Mouse (Mus musculus) kidney, adult 10 weeks (tissue): ENCODE data around the gene Psmd4. TPM values are rescaled to one million over a fixed set of nuclear protein-coding genes. Genes with fewer than 3 reads are reported as not detected.

Experiments used
- polyA plus RNA-seq: library from polyadenylated mRNA; stranded (reverse); fragments of 350-450 nt; fragmentation: Illumina TruSeq; extraction: RNeasy Lipid Tissue Mini Kit (QIAGEN cat#74804); gene quantifications from one replicate; pipeline ENCODE4 v1.2.3, GENCODE M21; 2014; ENCODE audit warnings: low read depth, low replicate concordance

The Psmd4 gene
- 10.2 TPM for polyA plus RNA-seq

DNA sequence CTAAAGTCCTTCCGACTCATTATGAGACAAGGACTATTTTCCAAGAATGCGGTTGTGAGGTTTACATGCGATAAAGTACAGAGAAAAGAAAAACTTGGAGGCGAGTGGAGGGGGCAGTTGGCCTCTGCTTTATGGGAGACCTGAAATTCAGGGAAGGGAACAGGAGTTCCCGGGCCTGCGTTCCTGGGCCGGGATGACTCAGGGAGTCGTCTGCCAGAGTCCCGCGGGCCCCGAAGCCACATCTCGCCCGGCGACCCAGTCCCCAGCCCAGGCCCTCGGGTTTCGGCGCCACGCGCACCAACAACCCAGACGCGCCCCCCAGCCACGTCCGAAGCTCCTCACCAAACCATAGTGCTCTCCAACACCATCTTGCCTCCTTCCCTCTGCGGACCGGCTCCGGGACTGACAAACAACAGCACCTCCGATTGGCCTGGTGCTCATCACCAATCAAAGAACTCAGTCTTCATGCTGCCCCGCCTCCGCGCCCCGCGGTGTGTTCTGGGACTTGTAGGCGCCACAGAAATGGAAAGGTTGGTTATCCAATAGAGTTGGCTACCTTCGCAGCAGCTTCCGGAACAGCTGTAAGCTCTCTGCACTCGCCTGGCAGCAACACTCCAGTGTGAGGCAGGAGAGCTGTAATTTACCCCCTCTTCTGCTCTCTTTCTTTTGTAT is at the start of gene Psmd4:
Psmd4 (minus strand) TSS at position 449 of the 672 bp plus-strand sequence.

DNA sequence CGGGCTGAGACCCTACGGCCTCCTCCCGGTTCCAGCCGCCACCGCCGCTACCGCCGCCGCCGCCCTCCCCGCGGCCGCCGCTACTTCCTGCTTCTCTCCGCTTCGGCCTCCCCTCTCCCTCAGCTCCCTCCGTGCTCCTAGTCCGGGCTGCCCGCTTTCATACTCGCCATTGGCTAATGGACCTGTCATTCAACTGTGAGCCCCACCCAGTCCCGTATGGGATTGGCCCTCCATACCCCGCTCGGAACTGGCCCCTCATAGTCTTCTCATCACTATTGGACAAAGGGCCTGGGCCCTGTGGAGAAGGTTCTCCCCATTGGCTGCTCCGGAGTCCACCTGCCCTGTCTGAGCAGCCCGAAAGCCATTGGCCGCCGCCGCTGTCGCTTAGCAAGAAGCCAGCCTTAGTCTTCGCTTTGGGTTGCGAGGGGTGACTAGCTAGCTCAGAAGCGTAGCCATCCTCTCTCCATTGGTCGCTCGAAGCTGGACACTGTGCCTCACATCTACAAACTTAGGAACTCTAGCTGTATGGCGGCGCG is 27.0 kb downstream of the Psmd4 start, which contains the start of gene Zfp687:
Zfp687 (minus strand) TSS at position 112 of the 536 bp plus-strand sequence.

Other genes with a start within 250 kb of the Psmd4 start
- gene Pogz, start 205.0 kb downstream of the Psmd4 start, polyA plus RNA-seq: 12.7 TPM
- gene Psmb4, start 155.7 kb downstream of the Psmd4 start, polyA plus RNA-seq: 60.7 TPM
- 26.1 TPM for gene Selenbp1, start 109.6 kb downstream of the Psmd4 start, polyA plus RNA-seq
- 11.1 TPM for gene Rfx5, start 88.5 kb downstream of the Psmd4 start, polyA plus RNA-seq
- 15.3 TPM for gene Pi4kb, start 67.9 kb downstream of the Psmd4 start, polyA plus RNA-seq
- gene Zfp687, start 27.2 kb downstream of the Psmd4 start, polyA plus RNA-seq: 4.6 TPM
- 10.8 TPM for gene Pip5k1a, start 64.3 kb upstream of the Psmd4 start, polyA plus RNA-seq
- gene Vps72, start 68.4 kb upstream of the Psmd4 start, polyA plus RNA-seq: 6.6 TPM
- not detected for gene Tmod4, start 81.9 kb upstream of the Psmd4 start, polyA plus RNA-seq
- gene Scnm1, start 91.4 kb upstream of the Psmd4 start, polyA plus RNA-seq: 15.0 TPM
- gene Lysmd1, start 91.5 kb upstream of the Psmd4 start, polyA plus RNA-seq: 2.8 TPM
- gene Tnfaip8l2, start 99.7 kb upstream of the Psmd4 start, polyA plus RNA-seq: not detected
- gene Sema6c, start 117.8 kb upstream of the Psmd4 start, polyA plus RNA-seq: 0.28 TPM
- gene Gabpb2, start 175.3 kb upstream of the Psmd4 start, polyA plus RNA-seq: 22.5 TPM
- gene Cdc42se1, start 186.1 kb upstream of the Psmd4 start, polyA plus RNA-seq: 17.8 TPM
- gene Mllt11, start 189.6 kb upstream of the Psmd4 start, polyA plus RNA-seq: 28.7 TPM
- gene Gm128, start 199.0 kb upstream of the Psmd4 start, polyA plus RNA-seq: 0.73 TPM
- not detected for gene Bnipl, start 208.6 kb upstream of the Psmd4 start, polyA plus RNA-seq
- gene Mindy1, start 238.7 kb upstream of the Psmd4 start, polyA plus RNA-seq: 128 TPM
- gene Prune1, start 239.5 kb upstream of the Psmd4 start, polyA plus RNA-seq: 11.0 TPM